ENCODE assay signal across 16 mouse cellular contexts in the genomic region with DNA sequence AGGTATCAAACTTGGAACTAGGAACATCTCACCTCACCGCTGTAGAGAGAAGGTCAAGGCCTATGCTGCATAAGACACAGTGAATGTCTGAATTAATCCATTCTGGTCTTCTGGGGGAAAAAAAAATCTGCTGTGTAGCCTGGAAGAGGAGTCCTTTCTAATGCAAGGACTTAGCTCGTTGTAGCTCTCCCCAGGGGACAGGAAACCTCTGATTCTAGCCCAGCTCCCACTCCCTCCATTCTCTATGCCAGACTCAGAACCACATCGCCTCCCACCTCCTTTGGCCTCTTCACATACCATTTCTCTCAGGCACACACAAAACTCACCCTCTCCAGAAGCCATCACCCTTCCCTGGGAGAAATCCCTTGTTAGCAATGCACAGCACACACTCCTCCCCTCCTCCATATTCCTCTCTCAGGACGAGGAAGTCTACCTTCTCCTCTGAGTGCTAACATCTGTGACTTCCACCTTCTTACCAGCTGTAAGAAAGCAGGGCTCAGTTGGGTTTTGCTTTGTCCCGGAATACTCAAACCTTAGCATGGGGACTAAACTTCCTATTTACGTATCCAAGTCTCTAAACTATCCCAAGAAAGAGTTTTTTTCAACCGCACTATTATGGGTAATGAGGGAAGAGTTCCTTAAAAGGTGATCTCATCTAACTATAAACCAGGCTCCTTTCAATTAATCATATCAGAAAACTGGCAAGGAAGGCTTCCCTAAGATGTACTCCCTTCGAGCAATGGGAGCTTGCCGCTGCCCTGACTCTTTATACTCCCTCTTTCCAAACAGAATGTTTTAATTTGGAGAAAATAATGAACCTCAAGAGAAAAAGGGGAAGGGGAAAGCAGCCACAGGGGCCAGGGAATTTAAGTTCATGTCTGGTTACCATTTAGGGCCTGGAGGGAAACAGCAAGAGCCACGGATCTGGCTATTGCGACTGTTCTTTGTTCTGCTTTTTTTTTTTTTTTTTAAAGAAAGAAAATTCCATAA.
DNase-seq lines count a peak whose midpoint lies in the region; ATAC-seq and TF ChIP-seq lines count a peak whose summit lies in the region.
"Had no signal": no experiment of that assay in that cellular context is flagged by ENCODE, and none has a peak within 500 bp of the region (broad histone marks: within the 10 kb centered on the region; RNA-seq: fewer than 3 reads in every experiment).

No protein-coding gene starts in this region.

- H3K27me3 ChIP-seq in intestine, embryonic 14.5 days (replicated peaks; ENCODE audit: control insufficient read depth, insufficient read depth, low read length), result no peaks in the 10 kb centered on the region
- no peaks in the 10 kb centered on the region for H3K27me3 ChIP-seq in intestine, postnatal 0 days (replicated peaks; ENCODE audit: control insufficient read depth, insufficient read depth, low read length)
- no peaks in the 10 kb centered on the region for H3K27me3 ChIP-seq in embryonic facial prominence, embryonic 14.5 days (replicated peaks; ENCODE audit: control insufficient read depth, insufficient read depth, low read length)
- no peaks in the 10 kb centered on the region for H3K27me3 ChIP-seq in limb, embryonic 15.5 days
- H3K27me3 ChIP-seq: liver, embryonic 15.5 days; midbrain, embryonic 15.5 days had no signal

- no peak overlapping the region for H3K9ac ChIP-seq in intestine, embryonic 14.5 days (ENCODE audit: low read length)
- no peak overlapping the region for H3K9ac ChIP-seq in intestine, postnatal 0 days (ENCODE audit: low read depth, low read length)
- no peak overlapping the region for H3K9ac ChIP-seq in embryonic facial prominence, embryonic 14.5 days (ENCODE audit: low read depth, low read length)
- H3K9ac ChIP-seq in limb, embryonic 15.5 days, result no peak overlapping the region
- H3K9ac ChIP-seq: forebrain, postnatal 0 days; hindbrain, embryonic 14.5 days; liver, embryonic 15.5 days; midbrain, embryonic 15.5 days had no signal

- H3K4me2 ChIP-seq in intestine, embryonic 14.5 days (ENCODE audit: low read length), result no peak overlapping the region
- no peak overlapping the region for H3K4me2 ChIP-seq in intestine, postnatal 0 days (replicated peaks; ENCODE audit: low read depth)
- no peak overlapping the region; the same call in 1 of the 2 replicates for H3K4me2 ChIP-seq in embryonic facial prominence, embryonic 14.5 days (ENCODE audit: low read depth, low read length)
- H3K4me2 ChIP-seq in limb, embryonic 15.5 days, result no peak overlapping the region
- H3K4me2 ChIP-seq: hindbrain, embryonic 14.5 days; liver, embryonic 15.5 days; midbrain, embryonic 15.5 days had no signal

- 0 out of 2 replicates have a peak, but pooled peaks cover 4% of the 10 kb centered on the region for H3K4me1 ChIP-seq in intestine, embryonic 14.5 days (replicated peaks; ENCODE audit: control insufficient read depth, insufficient read depth, low read length)
- no peaks in the 10 kb centered on the region for H3K4me1 ChIP-seq in intestine, postnatal 0 days (replicated peaks; ENCODE audit: control insufficient read depth, insufficient read depth, low read length)
- H3K4me1 ChIP-seq in embryonic facial prominence, embryonic 14.5 days (ENCODE audit: control insufficient read depth, insufficient read depth, low read length), result peaks cover 17% of the 10 kb centered on the region
- peaks cover 24% of the 10 kb centered on the region for H3K4me1 ChIP-seq in limb, embryonic 15.5 days
- H3K4me1 ChIP-seq: midbrain, embryonic 15.5 days had no signal

- H3K4me3 ChIP-seq in intestine, embryonic 14.5 days (ENCODE audit: low read depth, low read length), result no peak overlapping the region
- no peak overlapping the region for H3K4me3 ChIP-seq in intestine, postnatal 0 days (ENCODE audit: low read depth, low read length)
- H3K4me3 ChIP-seq in embryonic facial prominence, embryonic 14.5 days (ENCODE audit: low read depth, low read length), result no peak overlapping the region
- H3K4me3 ChIP-seq in limb, embryonic 15.5 days, result no peak overlapping the region
- H3K4me3 ChIP-seq: left cerebral cortex, adult 2 months; liver, embryonic 15.5 days; midbrain, embryonic 15.5 days had no signal

- ATAC-seq in intestine, embryonic 14.5 days (replicated peaks; ENCODE audit: low FRiP score, low TSS enrichment, low read depth), result no peak
- ATAC-seq in intestine, postnatal 0 days, result no peak
- peak; percentile 65 for ATAC-seq in embryonic facial prominence, embryonic 14.5 days (ENCODE audit: low read depth)
- peak; percentile 71 for ATAC-seq in limb, embryonic 15.5 days (ENCODE audit: insufficient number of reproducible peaks, low FRiP score, low TSS enrichment, low read depth)
- ATAC-seq: forebrain, postnatal 0 days; midbrain, embryonic 15.5 days had no signal

- H3K36me3 ChIP-seq in intestine, embryonic 14.5 days (ENCODE audit: control insufficient read depth, insufficient read depth, low read length), result no peaks in the 10 kb centered on the region
- no peaks in the 10 kb centered on the region for H3K36me3 ChIP-seq in intestine, postnatal 0 days (ENCODE audit: control insufficient read depth, insufficient read depth)
- H3K36me3 ChIP-seq in embryonic facial prominence, embryonic 14.5 days (ENCODE audit: control insufficient read depth, insufficient read depth, low read length), result no peaks in the 10 kb centered on the region
- no peaks in the 10 kb centered on the region for H3K36me3 ChIP-seq in limb, embryonic 15.5 days
- H3K36me3 ChIP-seq: liver, embryonic 15.5 days; midbrain, embryonic 15.5 days had no signal

- no peak for DNase-seq in intestine, embryonic 14.5 days (ENCODE audit: low spot score)
- DNase-seq in ZHBTc4 (ENCODE audit: low read depth, low spot score), result peak; percentile 81
- peak; percentile 85 for DNase-seq in embryonic facial prominence, embryonic 14.5 days (ENCODE audit: low spot score)
- DNase-seq in cerebellum, postnatal 25 days, result no peak
- DNase-seq in adrenal gland, adult 8-10 months, result no peak
- DNase-seq in right cerebral cortex, postnatal 4 days, result no peak
- DNase-seq: cerebellum, adult 9-11 months; forebrain, postnatal 0 days; gastrocnemius, postnatal 36 days; lung, postnatal 4 days had no signal

- 51% methylated on average over 11 of the region's 11 CpGs for WGBS in intestine, embryonic 14.5 days
- WGBS in intestine, postnatal 0 days, result 74% methylated on average over 11 of the region's 11 CpGs
- 29% methylated on average over 11 of the region's 11 CpGs for WGBS in embryonic facial prominence, embryonic 14.5 days
- 29% methylated on average over 11 of the region's 11 CpGs for WGBS in limb, embryonic 15.5 days

- no peak for TF ChIP-seq CTCF in intestine, postnatal 0 days (IDR thresholded peaks at IDR 0.05; ENCODE audit: low read depth)

- no peaks in the 10 kb centered on the region for H3K9me3 ChIP-seq in intestine, embryonic 14.5 days (ENCODE audit: control insufficient read depth, low read length)
- H3K9me3 ChIP-seq in intestine, postnatal 0 days (ENCODE audit: control insufficient read depth), result no peaks in the 10 kb centered on the region
- H3K9me3 ChIP-seq in embryonic facial prominence, embryonic 14.5 days (ENCODE audit: control insufficient read depth, low read length), result peaks cover 5% of the 10 kb centered on the region; the same call in 1 of the 2 replicates
- H3K9me3 ChIP-seq in limb, embryonic 15.5 days, result no peaks in the 10 kb centered on the region
- H3K9me3 ChIP-seq: liver, embryonic 15.5 days; midbrain, embryonic 15.5 days had no signal

- H3K27ac ChIP-seq in intestine, embryonic 14.5 days (ENCODE audit: low read depth), result peak overlapping the region; percentile 68
- H3K27ac ChIP-seq in intestine, postnatal 0 days (ENCODE audit: low read depth, low read length), result no peak overlapping the region
- H3K27ac ChIP-seq in embryonic facial prominence, embryonic 14.5 days (replicated peaks; ENCODE audit: low read depth, low read length), result peak overlapping the region; percentile 89
- H3K27ac ChIP-seq in limb, embryonic 15.5 days, result peak overlapping the region; percentile 92
- H3K27ac ChIP-seq: hindbrain, embryonic 14.5 days; left cerebral cortex, adult 2 months; liver, embryonic 15.5 days; midbrain, embryonic 15.5 days had no signal

Comparison
In these comparisons a context has a peak if more than half of its experiments do, and no peak if none do; other contexts are left out.
1. ATAC-seq: peak in embryonic facial prominence, embryonic 14.5 days (single experiment) and limb, embryonic 15.5 days (single experiment); none in intestine, embryonic 14.5 days (single experiment) and intestine, postnatal 0 days (single experiment).
2. DNase-seq: peak in ZHBTc4 (single experiment) and embryonic facial prominence, embryonic 14.5 days (single experiment); none in intestine, embryonic 14.5 days (single experiment), cerebellum, postnatal 25 days (0 of 2), adrenal gland, adult 8-10 months (single experiment) and right cerebral cortex, postnatal 4 days (single experiment).